Mouse (Mus musculus) heart, embryonic 13.5 days (tissue): Measurements from ENCODE around the gene Ppox. TPM values are rescaled to one million over a fixed set of nuclear protein-coding genes. Genes with fewer than 3 reads are reported as not detected.
"Not testable (repeated sequence)": the region's sequence is repeated elsewhere in the genome, so short reads cannot be mapped to it uniquely, and the experiment has no call there.

Source experiments
- ATAC-seq: fragments of 200-750 bp; cut with Nextera tagmentation; 2 replicates; pipeline ENCODE4 v1.8.0; 2017; ENCODE audit warnings: moderate TSS enrichment; ENCODE audit not compliant: insufficient number of reproducible peaks, low FRiP score, low TSS enrichment; ENCODE audit errors: extremely low read depth
- H3K27ac ChIP-seq: fragments of 300-500 bp; sonication (generic); replicated peaks from 2 replicates; pipeline ENCODE4 v1.5.1; 2015; ENCODE audit warnings: moderate library complexity, mild to moderate bottlenecking, inconsistent platforms
- H3K27me3 ChIP-seq: fragments of 300-500 bp; sonication (generic); replicated peaks from 2 replicates; pipeline ENCODE4 v1.6.1; 2015; ENCODE audit warnings: mild to moderate bottlenecking, inconsistent platforms
- H3K36me3 ChIP-seq: fragments of 300-500 bp; sonication (generic); 2 replicates; pipeline ENCODE4 v1.6.1; 2015; ENCODE audit warnings: mild to moderate bottlenecking, inconsistent platforms
- H3K4me1 ChIP-seq: fragments of 300-500 bp; sonication (generic); 2 replicates; pipeline ENCODE4 v1.6.1; 2015; ENCODE audit warnings: inconsistent platforms
- H3K4me2 ChIP-seq: fragments of 300-500 bp; sonication (generic); 2 replicates; pipeline ENCODE4 v1.6.1; 2015; ENCODE audit warnings: inconsistent platforms, mild to moderate bottlenecking, moderate library complexity
- H3K4me3 ChIP-seq: fragments of 300-500 bp; sonication (generic); 2 replicates; pipeline ENCODE4 v1.5.1; 2015; ENCODE audit warnings: moderate library complexity, mild to moderate bottlenecking, inconsistent platforms
- H3K9ac ChIP-seq: fragments of 300-500 bp; sonication (generic); 2 replicates; pipeline ENCODE4 v1.6.1; 2015; ENCODE audit warnings: inconsistent platforms, mild to moderate bottlenecking, moderate library complexity
- H3K9me3 ChIP-seq: fragments of 300-500 bp; sonication (generic); 2 replicates; pipeline ENCODE4 v1.6.1; 2016; ENCODE audit warnings: inconsistent platforms
- WGBS: fragments of 180-500 bp; shearing (Covaris S2); methylation state at CpG from one replicate; pipeline ENCODE4 v1.1.7; 2015; ENCODE audit warnings: mixed read lengths; 5-methylcytosine and 5-hydroxymethylcytosine counted together
- polyA plus RNA-seq: library from polyadenylated mRNA; unstranded; fragments of >200 nt; fragmentation: Nextera tagmentation; extraction: Ambion mirVana; gene quantifications from 2 replicates; pipeline ENCODE4 v1.2.1, GENCODE M21; 2015

The Ppox gene
- polyA plus RNA-seq, 1 experiment from 2014 or later = 36.1 TPM

DNA sequence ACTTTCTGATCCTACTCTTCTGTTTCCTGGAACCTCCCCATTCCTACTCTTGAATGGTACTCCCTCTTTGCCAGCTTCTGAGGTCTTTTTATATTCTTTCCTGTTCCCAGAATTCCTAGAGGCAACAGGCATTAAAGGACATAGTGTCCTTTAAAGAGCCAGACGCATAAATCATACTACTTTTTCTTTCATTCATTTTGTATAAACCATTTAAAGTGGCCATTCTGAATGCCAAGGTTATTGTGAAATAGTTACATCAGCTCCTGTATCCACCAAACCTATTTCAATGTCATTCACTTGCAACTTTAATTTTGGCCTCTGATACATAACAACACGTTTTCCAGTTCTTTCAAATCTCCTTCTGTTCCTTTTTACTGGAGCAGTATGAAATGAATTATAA lies 28.3 kb upstream of the Ppox start:
- Histone ChIP-seq H3K27ac (no peak overlapping the region), H3K9me3 (no peaks in the 10 kb centered on the region), H3K9ac (no peak overlapping the region), H3K27me3 (no peaks in the 10 kb centered on the region), H3K4me2 (no peak overlapping the region), H3K36me3 (no peaks in the 10 kb centered on the region), H3K4me3 (no peak overlapping the region), H3K4me1 (peaks cover 11% of the 10 kb centered on the region; the same call in 1 of the 2 replicates)
- 63% methylated on average over 2 of the region's 2 CpGs for WGBS
- ATAC-seq = no peak

DNA sequence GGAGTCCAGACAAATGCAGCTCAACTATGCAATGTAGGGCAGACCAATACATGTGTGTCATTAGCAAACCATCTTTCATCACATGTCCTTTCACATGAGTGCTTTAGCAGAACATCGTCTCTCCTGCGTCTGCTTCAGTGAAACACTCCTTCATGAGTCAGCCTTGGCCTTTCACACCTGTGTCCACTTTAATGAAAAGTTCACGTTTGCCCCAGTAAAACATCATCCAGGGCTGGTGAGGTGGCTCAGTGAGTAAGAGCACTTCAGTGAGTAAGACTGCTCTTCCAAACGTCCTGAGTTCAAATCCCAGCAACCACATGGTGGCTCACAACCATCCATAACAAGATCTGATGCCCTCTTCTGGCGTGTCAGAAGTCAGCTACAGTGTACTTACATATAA lies 25.2 kb upstream of the Ppox start:
- not testable (repeated sequence) for ATAC-seq, H3K4me2 ChIP-seq, H3K9me3 ChIP-seq, H3K9ac ChIP-seq, H3K27ac ChIP-seq, H3K27me3 ChIP-seq, H3K36me3 ChIP-seq, H3K4me3 ChIP-seq
- WGBS = 59% methylated on average over 5 of the region's 5 CpGs
- peaks cover 11% of the 10 kb centered on the region; the same call in 1 of the 2 replicates for H3K4me1 ChIP-seq

DNA sequence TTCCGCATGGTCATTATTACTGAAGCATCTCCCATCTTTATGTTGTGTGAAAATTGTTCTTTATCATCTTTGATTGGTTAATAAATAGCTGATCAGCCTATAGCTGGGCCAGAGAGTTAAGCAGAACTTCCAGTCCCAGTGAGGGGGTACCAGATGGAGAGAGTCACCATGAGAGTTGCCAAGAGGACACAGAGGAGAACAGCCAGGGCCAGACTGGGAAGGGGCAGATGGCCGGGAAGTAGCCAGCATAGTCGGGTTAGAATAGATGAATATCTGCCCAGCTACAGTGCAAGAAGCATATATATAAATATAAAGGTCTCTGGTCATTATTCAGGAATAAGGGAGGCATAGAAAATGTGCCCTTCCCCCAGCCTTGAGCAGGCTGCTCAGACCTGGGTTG lies 17.2 kb upstream of the Ppox start:
- Histone ChIP-seq H3K4me1 (peaks cover 7% of the 10 kb centered on the region), H3K4me2 (no peak overlapping the region), H3K9ac (no peak overlapping the region), H3K27me3 (peaks cover 34% of the 10 kb centered on the region), H3K36me3 (no peaks in the 10 kb centered on the region), H3K9me3 (no peaks in the 10 kb centered on the region), H3K4me3 (no peak overlapping the region), H3K27ac (no peak overlapping the region)
- ATAC-seq = no peak
- WGBS = 43% methylated on average over 3 of the region's 3 CpGs

DNA sequence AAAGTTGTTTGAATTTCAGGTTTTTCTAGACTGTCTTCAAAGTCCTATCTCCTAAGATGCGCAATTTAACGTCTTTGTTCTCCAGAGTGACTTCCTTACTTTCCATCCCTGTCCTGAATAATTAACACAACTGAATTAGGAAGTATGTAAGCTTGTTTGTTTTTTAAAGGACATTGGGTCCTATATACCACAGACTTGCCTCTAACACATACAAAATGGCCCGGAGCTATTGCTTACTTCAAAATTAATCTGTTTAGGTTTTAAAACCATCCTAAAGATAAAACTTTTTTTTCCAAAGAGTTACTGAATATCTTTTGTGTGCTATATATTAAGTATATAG lies 14.0 kb upstream of the Ppox start:
- no peaks in the 10 kb centered on the region for H3K9me3 ChIP-seq
- peak overlapping the region; percentile 87 for H3K4me3 ChIP-seq
- peak overlapping the region; percentile 93 for H3K27ac ChIP-seq
- H3K9ac ChIP-seq = peak overlapping the region; percentile 94
- peaks cover 34% of the 10 kb centered on the region for H3K27me3 ChIP-seq
- 14% methylated on average over 3 of the region's 3 CpGs for WGBS
- peak overlapping the region; percentile 89 for H3K4me2 ChIP-seq
- peaks cover 9% of the 10 kb centered on the region for H3K4me1 ChIP-seq
- peaks cover 16% of the 10 kb centered on the region for H3K36me3 ChIP-seq
- ATAC-seq = no peak

DNA sequence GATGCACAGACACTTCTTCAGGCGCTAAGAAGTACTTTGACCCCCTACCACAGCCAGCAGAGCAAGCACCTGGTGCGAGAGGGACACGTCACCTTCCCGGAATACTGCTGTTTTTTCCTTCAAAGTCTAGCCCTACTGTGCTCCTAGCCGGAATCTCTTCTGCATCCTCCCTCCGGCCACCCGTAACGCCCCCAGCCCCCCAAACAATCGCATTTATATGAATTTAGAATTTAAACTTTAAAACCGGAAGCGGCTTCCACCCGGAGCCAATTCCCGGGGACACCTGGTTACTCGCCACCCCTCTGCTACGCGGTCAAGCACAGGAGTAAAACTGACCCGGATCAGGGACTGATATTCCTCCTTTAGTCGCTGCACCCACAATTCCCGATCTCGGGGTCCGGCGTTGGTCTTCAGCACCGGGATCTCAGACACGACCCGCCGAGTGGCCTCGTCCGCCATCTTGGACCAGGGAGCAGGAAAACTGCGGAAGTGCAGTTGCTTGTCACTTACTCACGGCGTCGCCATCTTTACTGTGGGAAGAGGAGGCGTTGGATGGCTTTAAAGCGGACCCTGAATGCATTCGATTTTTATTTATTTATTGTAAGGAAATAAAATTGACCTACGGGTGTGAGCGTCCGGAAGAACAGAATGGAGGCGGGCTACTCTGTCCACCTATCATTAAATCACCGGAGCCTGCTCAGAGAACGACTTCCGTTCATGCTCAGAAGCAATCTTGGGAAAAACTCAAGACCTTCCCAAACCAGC lies 13.5 kb upstream of the Ppox start, which contains the start of gene Ufc1:
TSS of gene Ufc1 (minus strand) at position 727 of the 765 bp plus-strand sequence.
- Histone ChIP-seq H3K4me2 (peak within 1 kb of the TSS; percentile 89), H3K4me1 (peaks cover 9% of the 10 kb centered on the region), H3K27ac (peak within 1 kb of the TSS; percentile 93), H3K4me3 (peak within 1 kb of the TSS; percentile 87), H3K9ac (peak within 1 kb of the TSS; percentile 94), H3K27me3 (peaks cover 34% of the 10 kb centered on the region), H3K9me3 (no peaks in the 10 kb centered on the region), H3K36me3 (peaks cover 21% of the 10 kb centered on the region)
- under 1% methylated on average over 42 of the region's 42 CpGs for WGBS
- peak; percentile 48 for ATAC-seq

DNA sequence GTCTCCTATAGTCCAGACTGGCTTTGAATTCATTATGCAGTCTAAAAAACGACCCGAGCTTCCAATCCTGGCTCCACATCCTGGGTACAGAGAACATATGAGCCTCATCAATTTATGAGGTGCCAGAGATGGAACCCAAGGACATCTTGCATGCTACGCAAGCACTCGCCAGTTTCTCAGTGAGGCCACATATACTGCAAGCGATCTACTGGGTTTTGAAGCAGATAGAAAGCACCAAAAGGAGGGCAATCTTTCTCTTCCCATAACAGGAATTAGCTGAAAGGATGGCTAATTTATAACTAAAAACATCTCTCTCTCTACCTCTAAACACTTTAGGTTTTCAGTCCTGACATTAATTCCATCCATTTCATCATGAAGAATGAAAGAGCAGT lies 12.9 kb upstream of the Ppox start:
- Histone ChIP-seq H3K4me1 (peaks cover 9% of the 10 kb centered on the region), H3K4me3 (peak overlapping the region; percentile 87), H3K36me3 (peaks cover 27% of the 10 kb centered on the region), H3K27me3 (peaks cover 33% of the 10 kb centered on the region), H3K9ac (peak overlapping the region; percentile 94), H3K27ac (peak overlapping the region; percentile 93), H3K4me2 (peak overlapping the region; percentile 89), H3K9me3 (no peaks in the 10 kb centered on the region)
- no peak for ATAC-seq
- WGBS = 42% methylated on average over 5 of the region's 5 CpGs

DNA sequence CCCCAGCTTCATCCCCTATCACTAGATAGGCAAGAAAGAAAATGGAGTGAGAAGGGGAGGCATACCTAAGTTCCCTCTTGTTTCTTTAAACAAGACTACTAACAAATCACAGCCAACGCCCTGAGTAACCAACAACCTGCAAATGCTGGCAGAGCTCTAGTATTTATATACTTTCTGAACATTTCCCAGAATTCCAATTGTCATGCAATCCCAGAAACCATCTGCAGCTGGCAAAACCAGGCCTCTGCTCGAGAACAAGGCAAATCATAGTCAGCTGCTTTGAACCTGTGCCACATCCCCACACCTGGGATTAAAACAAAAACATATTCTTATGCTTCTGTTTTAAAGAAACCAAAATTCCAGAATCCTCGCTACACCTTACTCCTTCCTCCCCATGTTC lies 12.4 kb upstream of the Ppox start:
- Histone ChIP-seq H3K4me1 (peaks cover 13% of the 10 kb centered on the region), H3K9me3 (no peaks in the 10 kb centered on the region), H3K4me2 (peak overlapping the region; percentile 89), H3K27ac (no peak overlapping the region), H3K9ac (peak overlapping the region; percentile 94), H3K27me3 (peaks cover 27% of the 10 kb centered on the region), H3K36me3 (peaks cover 32% of the 10 kb centered on the region), H3K4me3 (peak overlapping the region; percentile 87)
- ATAC-seq = no peak
- WGBS = 82% methylated on average over 3 of the region's 3 CpGs

DNA sequence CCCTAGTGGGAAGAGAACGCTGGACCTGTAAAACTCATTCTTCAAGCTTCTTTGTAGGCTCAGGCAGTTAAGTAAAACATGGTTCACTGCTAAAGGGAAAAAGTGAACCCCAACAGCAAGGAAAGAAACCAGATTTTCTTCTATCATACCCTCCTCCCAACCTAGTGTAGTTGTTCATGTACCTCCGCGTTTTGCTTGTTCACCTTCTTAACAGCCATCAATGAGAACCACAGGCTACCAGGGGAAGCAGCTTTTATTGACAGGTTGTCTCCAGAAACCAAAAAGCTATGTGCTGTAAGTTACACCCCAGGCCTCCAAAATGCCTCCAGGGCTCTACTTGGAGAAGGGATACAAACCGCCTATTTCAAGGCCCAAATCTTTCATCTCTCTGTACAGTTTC lies 7.3 kb upstream of the Ppox start:
- no peaks in the 10 kb centered on the region for H3K9me3 ChIP-seq
- peak overlapping the region; percentile 47; the same call in 1 of the 2 replicates for H3K27ac ChIP-seq
- H3K9ac ChIP-seq = peak overlapping the region; percentile 98; the same call in 1 of the 2 replicates
- WGBS = 70% methylated on average over 4 of the region's 4 CpGs
- H3K36me3 ChIP-seq = peaks cover 65% of the 10 kb centered on the region
- H3K4me1 ChIP-seq = peaks cover 31% of the 10 kb centered on the region
- ATAC-seq = no peak
- peak overlapping the region; percentile 74 for H3K4me2 ChIP-seq
- peak overlapping the region; percentile 88; the same call in 1 of the 2 replicates for H3K4me3 ChIP-seq
- no peaks in the 10 kb centered on the region for H3K27me3 ChIP-seq

DNA sequence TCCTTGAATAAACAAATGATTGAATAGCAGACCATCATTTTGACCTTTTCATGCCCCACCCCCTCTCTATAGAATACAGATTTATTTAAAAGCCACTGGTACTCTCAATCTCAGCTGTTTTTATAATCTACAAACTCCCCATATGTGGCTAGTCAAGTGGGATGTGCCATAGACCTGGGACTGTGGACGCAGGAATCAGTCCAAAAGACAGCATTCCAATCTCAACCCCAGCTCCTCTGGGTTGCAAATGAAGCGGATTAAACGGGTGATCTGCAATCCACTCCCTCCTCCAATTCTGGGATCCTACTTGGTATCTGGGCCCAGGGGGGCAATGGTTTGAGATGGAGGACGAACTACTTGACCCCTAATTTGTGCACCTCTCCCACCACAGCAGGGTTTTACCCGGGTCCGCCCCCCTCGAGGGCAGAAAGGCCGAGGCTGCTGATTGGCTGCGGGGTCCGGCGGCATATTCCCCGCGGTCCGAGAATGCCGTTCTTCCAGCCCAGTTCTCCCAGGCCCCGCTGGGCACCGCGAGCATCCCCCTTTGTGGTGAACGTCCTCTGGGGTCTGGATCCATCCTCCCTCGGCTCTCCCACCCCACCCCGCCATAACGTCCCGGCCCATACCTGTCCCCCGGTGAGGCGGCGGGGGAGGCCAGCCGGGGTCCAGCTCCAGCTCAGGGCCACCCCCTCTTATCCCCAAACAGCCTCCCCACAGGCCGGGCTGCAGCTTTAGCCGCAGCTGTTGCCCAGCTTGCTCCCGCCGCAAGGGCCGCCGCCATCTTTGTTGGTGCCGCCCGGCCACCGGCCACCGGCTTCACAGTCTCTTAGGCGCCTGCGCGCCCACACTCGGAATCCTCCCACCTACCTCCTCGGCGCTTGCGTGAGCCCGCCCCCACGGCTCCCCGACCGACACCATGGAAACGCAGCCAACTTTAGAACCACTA lies 6.4 kb upstream of the Ppox start, which contains the start of gene Usp21:
TSS of gene Usp21 (minus strand) at position 856 of the 946 bp plus-strand sequence.
- Histone ChIP-seq H3K4me2 (peak within 1 kb of the TSS; percentile 74), H3K4me3 (peak within 1 kb of the TSS; percentile 88), H3K27me3 (no peaks in the 10 kb centered on the region), H3K36me3 (peaks cover 74% of the 10 kb centered on the region), H3K9ac (peak within 1 kb of the TSS; percentile 98), H3K9me3 (no peaks in the 10 kb centered on the region), H3K4me1 (peaks cover 32% of the 10 kb centered on the region), H3K27ac (peak within 1 kb of the TSS; percentile 93)
- WGBS = 1% methylated on average over 49 of the region's 49 CpGs
- ATAC-seq = peak; percentile 82

DNA sequence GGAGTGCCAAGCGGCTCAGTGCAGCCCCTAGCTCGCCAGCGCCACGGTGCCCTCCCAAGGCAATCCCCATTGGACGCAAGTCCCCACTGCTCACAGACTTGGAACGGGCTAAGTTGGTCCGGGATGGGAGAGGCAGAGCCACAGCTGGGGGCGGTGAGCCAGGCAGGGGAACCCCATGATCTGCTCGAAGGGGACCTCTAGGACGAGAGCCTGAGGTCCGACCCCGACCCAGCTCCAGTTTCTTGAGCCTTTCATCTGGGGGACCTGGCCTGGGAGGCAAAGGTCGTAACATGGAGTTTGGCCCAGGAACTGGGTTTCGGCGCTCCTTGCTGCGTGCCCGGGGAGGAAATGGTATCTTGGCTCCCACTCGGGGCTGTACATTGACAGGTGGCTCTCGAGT lies 5.5 kb upstream of the Ppox start:
- H3K9me3 ChIP-seq = no peaks in the 10 kb centered on the region
- H3K4me3 ChIP-seq = peak overlapping the region; percentile 88
- H3K4me1 ChIP-seq = peaks cover 41% of the 10 kb centered on the region
- H3K27me3 ChIP-seq = no peaks in the 10 kb centered on the region
- peaks cover 74% of the 10 kb centered on the region for H3K36me3 ChIP-seq
- peak overlapping the region; percentile 98; the same call in 1 of the 2 replicates for H3K9ac ChIP-seq
- ATAC-seq = no peak
- peak overlapping the region; percentile 74 for H3K4me2 ChIP-seq
- H3K27ac ChIP-seq = no peak overlapping the region
- WGBS = 87% methylated on average over 19 of the region's 19 CpGs
